Mouse (Mus musculus) hindbrain, embryonic 14.5 days (tissue): ENCODE measurements around the gene Nanos2. TPM values are rescaled to one million over a fixed set of nuclear protein-coding genes. Genes with fewer than 3 reads are reported as not detected.

Experiments
- ATAC-seq: fragments of 200-750 bp; cut with Nextera tagmentation; 2 replicates; pipeline ENCODE4 v1.8.0; 2017; ENCODE audit warnings: moderate number of reproducible peaks, mild to moderate bottlenecking, moderate TSS enrichment, moderate library complexity; ENCODE audit not compliant: low FRiP score
- DNase-seq: peaks from one replicate; pipeline ENCODE4 v3.0.0-alpha.2; 2015; ENCODE audit warnings: low spot score
- H3K27ac ChIP-seq: fragments of 300-500 bp; sonication (generic); 2 replicates; pipeline ENCODE4 v1.5.1; 2014; ENCODE audit warnings: mild to moderate bottlenecking, moderate library complexity
- H3K27me3 ChIP-seq: fragments of 300-500 bp; sonication (generic); 2 replicates; pipeline ENCODE4 v1.6.1; 2014; ENCODE audit warnings: mild to moderate bottlenecking, low read length, mixed read lengths; ENCODE audit not compliant: control insufficient read depth, insufficient read depth
- H3K36me3 ChIP-seq: fragments of 300-500 bp; sonication (generic); replicated peaks from 2 replicates; pipeline ENCODE4 v1.6.1; 2014; ENCODE audit not compliant: control insufficient read depth, insufficient read depth
- H3K4me1 ChIP-seq: fragments of 300-500 bp; sonication (generic); replicated peaks from 2 replicates; pipeline ENCODE4 v1.6.1; 2014; ENCODE audit warnings: antibody characterized with exemption, low read length, mixed read lengths; ENCODE audit not compliant: control insufficient read depth, insufficient read depth
- H3K4me2 ChIP-seq: fragments of 300-500 bp; sonication (generic); replicated peaks from 2 replicates; pipeline ENCODE4 v1.6.1; 2014; ENCODE audit warnings: mild to moderate bottlenecking, moderate library complexity
- H3K4me3 ChIP-seq: fragments of 300-500 bp; sonication (generic); replicated peaks from 2 replicates; pipeline ENCODE4 v1.5.1; 2014; ENCODE audit warnings: mild to moderate bottlenecking, low read length
- H3K9ac ChIP-seq: fragments of 300-500 bp; sonication (generic); 2 replicates; pipeline ENCODE4 v1.6.1; 2014
- H3K9me3 ChIP-seq: fragments of 300-500 bp; sonication (generic); 2 replicates; pipeline ENCODE4 v1.6.1; 2016; ENCODE audit warnings: low read length; ENCODE audit not compliant: control insufficient read depth
- WGBS: fragments of 180-500 bp; shearing (Covaris S2); extraction: QIAGEN DNeasy Blood & Tissue Kit; methylation state at CpG from one replicate; pipeline ENCODE4 v1.1.7; 2014; 5-methylcytosine and 5-hydroxymethylcytosine counted together
- polyA plus RNA-seq: library from polyadenylated mRNA; unstranded; fragments of >200 nt; fragmentation: Nextera tagmentation; extraction: Ambion mirVana; gene quantifications from 2 replicates; pipeline ENCODE4 v1.2.1, GENCODE M21; 2014

Nanos2 gene
- polyA plus RNA-seq: 0.52 and 0.69 TPM in 2 replicates

DNA sequence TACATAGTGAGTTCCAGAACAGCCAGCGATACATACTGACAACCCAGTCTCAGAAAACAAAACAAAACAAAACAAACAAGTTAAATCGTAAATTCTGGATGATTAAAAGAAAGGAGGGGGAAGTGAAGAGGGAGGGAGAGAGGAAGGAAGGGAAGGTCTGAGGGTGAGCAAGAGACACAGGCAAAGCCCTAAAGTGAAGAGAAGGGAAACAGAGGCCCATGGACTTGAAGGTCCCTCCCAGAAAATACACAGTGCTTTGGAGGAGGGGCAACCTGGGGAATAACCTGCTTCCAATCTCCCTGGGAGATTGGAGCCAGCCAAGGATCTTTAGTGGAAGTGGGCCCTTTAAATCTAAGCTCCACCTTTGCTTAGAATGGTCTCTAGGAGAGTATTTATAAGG is at the start of gene Nanos2:
Nanos2 (plus strand) TSS at position 301 of the 400 bp plus-strand sequence.
- Histone ChIP-seq H3K27me3 (no peaks in the 10 kb centered on the region), H3K9me3 (no peaks in the 10 kb centered on the region), H3K4me1 (peaks cover 7% of the 10 kb centered on the region), H3K4me3 (no peak within 1 kb of the TSS), H3K27ac (no peak within 1 kb of the TSS), H3K4me2 (no peak within 1 kb of the TSS), H3K36me3 (no peaks in the 10 kb centered on the region), H3K9ac (no peak within 1 kb of the TSS)
- DNase-seq: no peak
- WGBS: 74% methylated on average over 2 of the region's 2 CpGs
- no peak for ATAC-seq

DNA sequence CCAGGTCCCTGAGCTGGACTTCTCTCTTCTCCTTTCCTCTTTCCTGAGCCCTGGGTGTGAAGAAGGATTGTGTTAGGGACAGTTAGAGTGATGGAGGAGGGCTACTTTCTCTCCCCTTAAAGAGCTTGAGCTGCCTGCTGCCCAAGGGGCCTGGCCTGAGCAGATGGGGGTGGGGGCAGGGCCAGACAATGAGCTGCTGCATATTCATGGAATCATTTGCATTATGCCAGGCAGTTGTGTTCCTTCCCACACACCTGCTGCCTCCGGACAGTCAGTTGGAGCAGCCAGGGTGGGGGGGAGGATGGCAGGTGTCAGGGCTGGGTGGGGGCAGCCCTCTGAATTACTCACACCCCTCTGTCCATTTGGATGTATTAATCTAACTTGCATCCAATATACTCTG is 44.8 kb upstream of the Nanos2 start:
- Histone ChIP-seq H3K4me1 (peaks cover 24% of the 10 kb centered on the region), H3K36me3 (peaks cover 52% of the 10 kb centered on the region), H3K27me3 (no peaks in the 10 kb centered on the region), H3K4me2 (peak overlapping the region; percentile 31), H3K27ac (peak overlapping the region; percentile 78), H3K9ac (peak overlapping the region; percentile 21; the same call in 1 of the 2 replicates), H3K4me3 (no peak overlapping the region), H3K9me3 (no peaks in the 10 kb centered on the region)
- WGBS: 12% methylated on average over 1 of the region's 1 CpGs
- DNase-seq (no peak), ATAC-seq (peak; percentile 78)

DNA sequence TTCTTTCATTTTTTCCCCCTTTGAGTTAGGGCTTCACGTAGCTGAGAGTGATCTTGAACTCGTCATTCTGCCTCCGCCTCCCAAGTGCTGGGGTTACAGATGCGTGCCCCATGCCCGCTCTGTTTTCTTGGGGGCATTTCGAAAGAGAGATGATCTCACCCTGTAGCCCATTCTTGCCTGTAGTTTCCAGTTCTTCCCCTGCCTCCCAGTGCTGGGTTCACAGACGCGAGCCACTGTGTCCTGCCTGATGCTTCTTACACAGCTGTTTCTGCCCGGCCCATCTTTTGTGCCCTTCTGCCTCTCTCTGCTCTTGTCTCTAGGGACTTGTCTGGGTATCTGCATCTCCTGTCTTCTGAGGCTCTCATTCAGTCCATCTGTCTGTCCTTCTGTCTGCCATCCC is 44.4 kb upstream of the Nanos2 start:
- peaks cover 27% of the 10 kb centered on the region for H3K4me1 ChIP-seq
- H3K27me3 ChIP-seq: no peaks in the 10 kb centered on the region
- DNase-seq (no peak), ATAC-seq (no peak; the same call in 1 of the 2 replicates)
- no peaks in the 10 kb centered on the region for H3K9me3 ChIP-seq
- H3K4me2 ChIP-seq: peak overlapping the region; percentile 31
- 0 out of 2 replicates have a peak overlapping the region, but pooled peaks have one; percentile 21 for H3K9ac ChIP-seq
- peaks cover 56% of the 10 kb centered on the region for H3K36me3 ChIP-seq
- H3K27ac ChIP-seq: peak overlapping the region; percentile 78
- 35% methylated on average over 9 of the region's 9 CpGs for WGBS
- no peak overlapping the region for H3K4me3 ChIP-seq

DNA sequence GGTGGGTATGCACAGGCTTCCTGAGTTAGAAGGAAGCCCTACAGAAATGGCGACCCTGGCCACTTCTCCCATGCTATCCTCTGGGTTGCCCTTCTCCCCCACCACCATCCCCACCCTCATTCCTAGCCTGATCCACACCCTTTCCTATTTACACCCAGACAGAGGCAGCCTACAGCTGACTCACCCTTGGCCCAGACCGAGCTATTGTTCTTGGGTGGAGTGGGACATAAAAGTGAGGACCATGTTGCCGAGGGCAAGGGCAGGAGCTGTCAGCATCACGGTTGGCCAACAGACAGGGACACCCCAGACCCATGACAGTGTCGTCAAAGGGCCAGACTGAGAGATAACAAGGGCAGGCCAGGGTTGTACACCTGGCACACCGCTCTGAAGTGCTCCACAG is 39.0 kb upstream of the Nanos2 start:
- H3K4me3 ChIP-seq: no peak overlapping the region
- no peaks in the 10 kb centered on the region for H3K27me3 ChIP-seq
- peak overlapping the region; percentile 91 for H3K27ac ChIP-seq
- no peak overlapping the region for H3K4me2 ChIP-seq
- H3K4me1 ChIP-seq: peaks cover 42% of the 10 kb centered on the region
- H3K9me3 ChIP-seq: no peaks in the 10 kb centered on the region
- no peak for ATAC-seq
- H3K9ac ChIP-seq: no peak overlapping the region
- peaks cover 60% of the 10 kb centered on the region for H3K36me3 ChIP-seq
- DNase-seq: no peak
- 25% methylated on average over 6 of the region's 6 CpGs for WGBS

DNA sequence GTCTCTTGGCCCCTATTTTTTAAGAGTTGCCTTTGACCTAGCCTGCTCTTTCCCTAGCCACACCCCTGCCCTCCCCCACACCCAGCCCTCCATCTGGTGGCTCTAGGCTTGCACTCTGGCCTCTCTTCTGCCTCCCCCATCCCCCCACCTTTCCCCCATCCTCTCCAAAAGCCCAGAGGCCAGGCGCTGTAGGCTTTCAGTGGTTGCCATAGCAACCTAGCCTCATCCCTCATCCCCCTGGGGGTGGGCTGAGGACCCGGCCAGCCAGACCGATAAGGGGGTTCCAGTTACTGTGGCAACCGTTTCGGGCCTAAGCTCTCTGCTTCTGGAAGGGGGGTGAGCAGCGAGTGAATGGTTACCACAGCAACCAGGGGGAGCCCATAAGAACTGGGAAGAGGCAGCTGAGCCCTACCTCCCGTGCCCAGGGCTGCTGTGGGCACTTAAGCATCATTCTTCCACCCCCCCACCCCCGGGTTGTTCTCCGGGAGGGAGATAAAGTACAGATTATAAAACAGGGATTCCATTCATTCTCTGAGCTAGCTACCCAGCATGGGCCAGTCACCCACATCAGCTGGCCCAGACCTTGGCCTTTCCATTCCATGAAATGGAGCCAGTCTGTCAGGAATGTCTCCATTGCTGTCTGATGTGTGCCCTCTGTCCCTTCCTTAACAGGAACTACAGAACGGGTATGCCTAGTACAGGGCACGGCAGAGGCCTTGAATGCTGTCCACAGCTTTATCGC is 37.2 kb upstream of the Nanos2 start:
- 11% methylated on average over 12 of the region's 12 CpGs for WGBS
- Histone ChIP-seq H3K9ac (peak overlapping the region; percentile 43), H3K4me1 (peaks cover 41% of the 10 kb centered on the region), H3K27ac (peak overlapping the region; percentile 91), H3K27me3 (no peaks in the 10 kb centered on the region), H3K4me3 (no peak overlapping the region), H3K36me3 (peaks cover 66% of the 10 kb centered on the region), H3K4me2 (peak overlapping the region; percentile 36), H3K9me3 (no peaks in the 10 kb centered on the region)
- ATAC-seq: peak; percentile 91
- peak; percentile 80 for DNase-seq

DNA sequence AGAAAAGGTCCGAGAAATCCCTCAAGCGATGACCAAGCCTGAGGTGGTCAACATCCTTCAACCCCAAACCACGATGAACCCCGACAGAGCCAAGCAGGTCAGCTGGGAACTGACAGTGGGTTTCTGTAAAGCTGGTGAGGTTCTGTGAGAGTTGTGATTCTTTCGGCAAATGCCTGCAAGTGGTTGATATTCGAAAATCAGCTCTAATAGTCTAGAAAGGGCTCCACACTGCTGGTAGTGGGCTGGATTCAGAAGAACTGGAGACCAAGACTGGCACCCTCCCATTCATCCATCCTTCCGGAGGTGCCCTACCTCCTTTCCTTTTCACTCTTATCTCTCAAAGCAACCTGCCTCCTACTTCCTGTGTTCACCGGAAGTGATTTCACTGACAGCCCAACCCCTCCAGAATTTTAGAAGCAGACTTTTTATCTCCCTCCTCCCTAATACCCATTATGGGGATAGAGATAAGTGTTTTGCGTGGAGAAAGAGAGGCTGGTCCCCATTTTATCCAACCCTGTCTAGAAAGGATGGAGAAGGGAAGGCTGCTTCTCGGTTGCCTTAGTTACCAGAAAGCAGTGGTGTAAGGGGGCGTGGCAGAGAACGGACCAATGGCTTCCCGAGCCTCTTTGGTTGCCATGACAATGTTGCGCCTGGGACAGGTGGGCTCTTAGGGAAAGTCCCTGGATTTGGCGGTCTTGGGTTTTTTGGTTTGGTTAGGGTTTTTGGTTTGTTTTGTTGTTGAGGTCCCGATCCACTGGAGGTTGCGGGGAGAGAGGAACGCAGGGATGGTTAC is 36.5 kb upstream of the Nanos2 start:
- peak overlapping the region; percentile 43 for H3K9ac ChIP-seq

DNA sequence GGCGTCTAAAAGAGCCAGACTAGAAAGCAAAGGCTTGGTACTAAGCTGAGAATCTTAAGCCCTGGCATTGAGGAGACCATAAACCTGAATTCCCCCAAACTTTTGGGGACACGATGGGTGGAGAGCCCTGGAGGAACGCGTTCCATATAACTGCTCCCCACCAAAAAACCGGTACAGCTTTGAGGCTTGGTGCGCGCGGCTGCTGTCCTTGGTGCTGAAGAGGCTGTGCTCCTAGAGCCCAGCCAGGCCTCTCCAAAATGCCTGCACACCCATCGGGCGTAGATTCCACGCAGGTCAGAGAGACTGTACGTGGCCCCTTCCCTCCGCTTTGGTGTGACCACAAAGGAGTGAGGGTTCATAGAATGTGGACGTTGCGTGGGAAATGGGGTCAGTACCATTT is 35.8 kb upstream of the Nanos2 start:
- DNase-seq (no peak), ATAC-seq (no peak)
- H3K4me2 ChIP-seq: 0 out of 2 replicates have a peak overlapping the region, but pooled peaks have one; percentile 36
- peaks cover 67% of the 10 kb centered on the region for H3K36me3 ChIP-seq
- peaks cover 41% of the 10 kb centered on the region for H3K4me1 ChIP-seq
- H3K27ac ChIP-seq: 0 out of 2 replicates have a peak overlapping the region, but pooled peaks have one; percentile 39
- H3K9ac ChIP-seq: no peak overlapping the region
- no peak overlapping the region for H3K4me3 ChIP-seq
- H3K9me3 ChIP-seq: no peaks in the 10 kb centered on the region
- WGBS: 24% methylated on average over 15 of the region's 15 CpGs
- H3K27me3 ChIP-seq: no peaks in the 10 kb centered on the region

More for the DNA sequence above, 36.5 kb upstream of the Nanos2 start:
- Histone ChIP-seq H3K4me1 (peaks cover 41% of the 10 kb centered on the region), H3K27ac (peak overlapping the region; percentile 91), H3K4me3 (no peak overlapping the region), H3K9me3 (no peaks in the 10 kb centered on the region), H3K4me2 (peak overlapping the region; percentile 36), H3K36me3 (peaks cover 67% of the 10 kb centered on the region), H3K27me3 (no peaks in the 10 kb centered on the region)
- DNase-seq (peak; percentile 68), ATAC-seq (0 out of 2 replicates have a peak, but pooled peaks have one; percentile 12)
- 18% methylated on average over 18 of the region's 18 CpGs for WGBS

DNA sequence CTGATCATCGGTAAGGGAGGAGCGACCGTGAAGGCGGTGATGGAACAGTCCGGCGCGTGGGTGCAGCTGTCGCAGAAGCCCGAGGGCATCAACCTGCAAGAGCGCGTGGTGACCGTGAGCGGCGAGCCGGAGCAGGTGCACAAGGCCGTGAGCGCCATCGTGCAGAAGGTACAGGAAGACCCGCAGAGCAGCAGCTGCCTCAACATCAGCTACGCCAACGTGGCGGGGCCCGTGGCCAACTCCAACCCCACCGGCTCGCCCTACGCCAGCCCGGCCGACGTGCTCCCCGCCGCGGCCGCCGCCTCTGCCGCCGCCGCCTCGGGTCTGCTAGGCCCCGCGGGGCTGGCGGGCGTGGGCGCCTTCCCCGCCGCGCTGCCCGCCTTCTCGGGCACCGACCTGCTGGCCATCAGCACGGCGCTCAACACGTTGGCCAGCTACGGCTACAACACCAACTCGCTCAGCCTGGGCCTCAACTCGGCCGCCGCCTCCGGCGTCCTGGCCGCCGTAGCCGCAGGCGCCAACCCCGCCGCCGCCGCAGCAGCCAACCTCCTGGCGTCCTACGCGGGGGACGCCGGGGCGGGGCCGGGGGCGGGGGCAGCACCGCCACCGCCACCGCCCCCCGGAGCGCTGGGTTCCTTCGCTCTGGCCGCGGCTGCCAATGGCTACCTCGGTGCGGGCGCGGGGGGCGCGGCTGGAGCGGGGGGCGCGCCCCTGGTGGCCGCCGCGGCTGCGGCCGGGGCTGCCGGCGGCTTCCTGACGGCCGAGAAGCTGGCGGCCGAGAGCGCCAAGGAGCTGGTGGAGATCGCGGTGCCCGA is 29.4 kb upstream of the Nanos2 start:
- Histone ChIP-seq H3K4me3 (peak overlapping the region; percentile 31), H3K4me1 (peaks cover 25% of the 10 kb centered on the region), H3K27me3 (no peaks in the 10 kb centered on the region), H3K4me2 (peak overlapping the region; percentile 54), H3K9me3 (no peaks in the 10 kb centered on the region), H3K36me3 (peaks cover 55% of the 10 kb centered on the region), H3K9ac (peak overlapping the region; percentile 53), H3K27ac (peak overlapping the region; percentile 56)
- no peak for DNase-seq
- peak; percentile 41; the same call in 1 of the 2 replicates for ATAC-seq
- 2% methylated on average over 92 of the region's 107 CpGs for WGBS
